Mouse (Mus musculus) forebrain, embryonic 14.5 days (tissue): Measurements from ENCODE around the gene 1520401A03Rik. TPM values are rescaled to one million over a fixed set of nuclear protein-coding genes. Genes with fewer than 3 reads are reported as not detected.

Experiments used
- ATAC-seq: fragments of 200-750 bp; cut with Nextera tagmentation; 2 replicates; pipeline ENCODE4 v1.8.0; 2017; ENCODE audit warnings: mild to moderate bottlenecking, moderate library complexity
- DNase-seq: peaks from one replicate; pipeline ENCODE4 v3.0.0-alpha.2; 2015; ENCODE audit warnings: low spot score
- H3K27ac ChIP-seq: fragments of 300-500 bp; sonication (generic); 2 replicates; pipeline ENCODE4 v1.5.1; 2014; ENCODE audit warnings: low read depth, mild to moderate bottlenecking, control low read depth, low read length, moderate library complexity
- H3K27me3 ChIP-seq: fragments of 300-500 bp; sonication (generic); replicated peaks from 2 replicates; pipeline ENCODE4 v1.6.1; 2014; ENCODE audit warnings: low read length, control low read depth, mixed read lengths; ENCODE audit not compliant: control insufficient read depth, insufficient read depth
- H3K36me3 ChIP-seq: fragments of 300-500 bp; sonication (generic); 2 replicates; pipeline ENCODE4 v1.6.1; 2014; ENCODE audit warnings: low read length, control low read depth; ENCODE audit not compliant: control insufficient read depth, insufficient read depth
- H3K4me1 ChIP-seq: fragments of 300-500 bp; sonication (generic); 2 replicates; pipeline ENCODE4 v1.6.1; 2014; ENCODE audit warnings: antibody characterized with exemption, low read length, control low read depth; ENCODE audit not compliant: control insufficient read depth, insufficient read depth
- H3K4me2 ChIP-seq: fragments of 300-500 bp; sonication (generic); 2 replicates; pipeline ENCODE4 v1.6.1; 2014; ENCODE audit warnings: mild to moderate bottlenecking, control low read depth, low read length
- H3K4me3 ChIP-seq: fragments of 300-500 bp; sonication (generic); 2 replicates; pipeline ENCODE4 v1.5.1; 2014; ENCODE audit warnings: low read depth, low read length, control low read depth
- H3K9ac ChIP-seq: fragments of 300-500 bp; sonication (generic); 2 replicates; pipeline ENCODE4 v1.6.1; 2014; ENCODE audit warnings: mild to moderate bottlenecking, low read length, control low read depth, moderate library complexity
- H3K9me3 ChIP-seq: fragments of 300-500 bp; sonication (generic); replicated peaks from 2 replicates; pipeline ENCODE4 v1.6.1; 2016; ENCODE audit warnings: low read length, control low read depth, mixed read lengths; ENCODE audit not compliant: control insufficient read depth
- WGBS: fragments of 180-500 bp; shearing (Covaris S2); extraction: QIAGEN DNeasy Blood & Tissue Kit; methylation state at CpG from one replicate; pipeline ENCODE4 v1.1.7; 2014; 5-methylcytosine and 5-hydroxymethylcytosine counted together
- polyA plus RNA-seq: library from polyadenylated mRNA; unstranded; fragments of >200 nt; fragmentation: Nextera tagmentation; extraction: Ambion mirVana; gene quantifications from 2 replicates; pipeline ENCODE4 v1.2.1, GENCODE M21; 2014

Gene 1520401A03Rik
- polyA plus RNA-seq, 1 experiment from 2014 or later: not detected

DNA sequence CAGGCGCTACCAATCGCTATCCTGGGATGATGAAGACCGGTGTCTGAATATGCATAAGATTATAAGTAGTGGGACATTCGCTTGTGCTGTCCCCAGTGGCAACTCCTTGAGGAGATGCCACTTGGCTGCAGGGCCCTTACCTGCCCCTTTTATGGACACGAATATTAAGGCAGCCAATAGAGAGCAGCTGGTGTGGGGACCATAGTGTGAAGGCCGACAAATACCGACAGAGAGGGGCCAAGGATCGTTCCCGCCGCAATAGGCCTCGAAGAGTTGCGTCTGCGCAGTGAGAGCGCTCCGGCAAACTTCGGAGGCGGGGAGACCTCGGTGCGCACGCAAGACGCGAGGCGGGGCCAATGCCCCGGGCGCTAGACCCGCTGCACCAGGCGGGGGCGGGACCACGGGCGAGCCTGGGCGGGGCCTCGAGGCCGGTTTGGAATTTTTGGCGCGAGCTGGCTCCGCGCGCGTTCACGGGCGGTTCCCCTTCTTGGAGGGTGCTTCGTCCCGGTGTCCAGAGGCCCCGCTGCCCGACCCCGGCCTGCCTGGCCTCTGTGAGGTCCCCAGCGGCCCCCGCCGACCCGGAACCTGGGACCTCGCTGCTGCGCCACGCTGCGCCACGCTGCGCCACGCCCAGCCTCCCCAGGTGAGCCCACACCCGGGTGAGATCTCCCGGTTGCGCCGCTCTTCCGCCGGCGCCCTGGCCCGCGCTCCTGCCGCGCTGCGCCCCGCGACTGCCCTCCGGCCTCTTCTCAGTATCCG, 3.6 kb upstream of the 1520401A03Rik start, which contains the start of gene Pkmyt1:
Gene Pkmyt1, plus strand, starts transcription at position 338 of the 759 bp plus-strand sequence.
- DNase-seq: peak; percentile 97
- Histone ChIP-seq H3K4me3 (peak within 1 kb of the TSS; percentile 82), H3K4me2 (peak within 1 kb of the TSS; percentile 82), H3K27ac (peak within 1 kb of the TSS; percentile 63; the same call in 1 of the 2 replicates), H3K9ac (peak within 1 kb of the TSS; percentile 70), H3K27me3 (no peaks in the 10 kb centered on the region), H3K36me3 (no peaks in the 10 kb centered on the region), H3K4me1 (peaks cover 11% of the 10 kb centered on the region; the same call in 1 of the 2 replicates), H3K9me3 (no peaks in the 10 kb centered on the region)
- peak; percentile 97 for ATAC-seq
- 2% methylated on average over 67 of the region's 73 CpGs for WGBS

DNA sequence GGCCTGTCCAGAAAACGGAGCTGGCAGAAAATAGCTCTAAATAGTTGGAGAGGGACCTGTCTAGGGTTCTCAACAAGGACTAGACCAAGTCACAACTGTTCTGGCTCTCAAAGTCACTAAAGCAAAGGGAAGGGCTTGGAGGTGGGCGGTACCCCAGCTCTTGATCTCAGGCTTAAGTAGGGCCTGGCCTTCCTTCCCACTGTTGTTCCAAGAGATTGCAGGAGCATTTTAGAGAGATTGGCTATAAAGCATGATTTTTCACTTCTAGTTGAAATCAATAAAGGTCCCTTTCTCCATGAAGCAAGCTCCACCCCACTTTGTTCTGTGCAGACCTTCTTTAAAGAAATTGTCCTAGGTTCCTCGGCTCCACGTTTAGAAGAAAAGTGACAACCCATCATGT, 2.9 kb upstream of the 1520401A03Rik start:
- H3K4me2 ChIP-seq: peak overlapping the region; percentile 82
- peak overlapping the region; percentile 70; the same call in 1 of the 2 replicates for H3K9ac ChIP-seq
- H3K36me3 ChIP-seq: no peaks in the 10 kb centered on the region
- H3K9me3 ChIP-seq: no peaks in the 10 kb centered on the region
- H3K27me3 ChIP-seq: no peaks in the 10 kb centered on the region
- peaks cover 11% of the 10 kb centered on the region; the same call in 1 of the 2 replicates for H3K4me1 ChIP-seq
- H3K27ac ChIP-seq: 0 out of 2 replicates have a peak overlapping the region, but pooled peaks have one; percentile 46
- no peak for DNase-seq
- 71% methylated on average over 4 of the region's 4 CpGs for WGBS
- peak overlapping the region; percentile 82; the same call in 1 of the 2 replicates for H3K4me3 ChIP-seq
- no peak for ATAC-seq

- Histone ChIP-seq H3K9me3 (no peaks in the 10 kb centered on the region), H3K4me2 (no peak overlapping the region), H3K27ac (no peak overlapping the region), H3K4me3 (no peak overlapping the region), H3K4me1 (peaks cover 7% of the 10 kb centered on the region; the same call in 1 of the 2 replicates), H3K9ac (no peak overlapping the region), H3K27me3 (no peaks in the 10 kb centered on the region), H3K36me3 (no peaks in the 10 kb centered on the region)
- DNase-seq: no peak
- ATAC-seq: no peak
- 80% methylated on average over 2 of the region's 2 CpGs for WGBS
Observed at GRCm38 (mm10) chr17:23721886-23722285, 697 bp downstream of the 1520401A03Rik start.

DNA sequence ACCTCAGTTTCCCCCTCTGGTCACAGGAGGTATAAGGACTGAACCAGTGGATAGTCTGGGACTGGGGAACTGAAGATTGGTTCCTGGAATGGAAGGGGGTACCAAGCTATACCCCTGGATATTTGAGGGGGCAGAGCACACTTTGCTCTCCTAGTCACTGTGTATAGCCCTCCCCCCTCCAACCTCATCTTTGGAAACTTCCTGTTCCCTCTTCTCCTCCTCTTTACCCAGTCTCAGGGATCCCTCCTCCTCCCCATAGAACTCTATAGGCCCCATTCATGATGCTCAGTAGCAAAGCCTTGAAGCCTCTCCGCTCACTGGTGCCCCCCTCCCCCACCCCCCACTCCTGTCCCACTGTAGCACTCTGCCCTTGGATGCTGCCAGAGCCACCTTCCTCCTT, 3.1 kb downstream of the 1520401A03Rik start:
- no peaks in the 10 kb centered on the region for H3K27me3 ChIP-seq
- no peak overlapping the region for H3K27ac ChIP-seq
- 33% methylated on average over 1 of the region's 1 CpGs for WGBS
- no peak overlapping the region for H3K4me2 ChIP-seq
- no peaks in the 10 kb centered on the region for H3K9me3 ChIP-seq
- no peaks in the 10 kb centered on the region for H3K4me1 ChIP-seq
- no peak overlapping the region for H3K9ac ChIP-seq
- DNase-seq (no peak), ATAC-seq (no peak)
- H3K36me3 ChIP-seq: no peaks in the 10 kb centered on the region
- H3K4me3 ChIP-seq: no peak overlapping the region

GRCm38 (mm10) chr17:23717003-23717402, 5.6 kb downstream of the 1520401A03Rik start:
- no peak for DNase-seq

GRCm38 (mm10) chr17:23706212-23706611, 16.4 kb downstream of the 1520401A03Rik start:
- Histone ChIP-seq H3K36me3 (no peaks in the 10 kb centered on the region), H3K27ac (no peak overlapping the region), H3K27me3 (peaks cover under 1% of the 10 kb centered on the region; the same call in 1 of the 2 replicates), H3K4me3 (no peak overlapping the region), H3K4me2 (no peak overlapping the region), H3K9me3 (no peaks in the 10 kb centered on the region), H3K9ac (no peak overlapping the region), H3K4me1 (no peaks in the 10 kb centered on the region)
- ATAC-seq (peak; percentile 75), DNase-seq (peak; percentile 83)
- WGBS: 0% methylated on average over 3 of the region's 3 CpGs

More at GRCm38 (mm10) chr17:23717003-23717402, 5.6 kb downstream of the 1520401A03Rik start:
- WGBS: 57% methylated on average over 2 of the region's 2 CpGs
- H3K4me2 ChIP-seq: no peak overlapping the region
- H3K36me3 ChIP-seq: no peaks in the 10 kb centered on the region
- H3K9ac ChIP-seq: no peak overlapping the region
- no peaks in the 10 kb centered on the region for H3K4me1 ChIP-seq
- no peak overlapping the region for H3K4me3 ChIP-seq
- no peak overlapping the region for H3K27ac ChIP-seq
- H3K9me3 ChIP-seq: no peaks in the 10 kb centered on the region
- no peaks in the 10 kb centered on the region for H3K27me3 ChIP-seq
- ATAC-seq: no peak

DNA sequence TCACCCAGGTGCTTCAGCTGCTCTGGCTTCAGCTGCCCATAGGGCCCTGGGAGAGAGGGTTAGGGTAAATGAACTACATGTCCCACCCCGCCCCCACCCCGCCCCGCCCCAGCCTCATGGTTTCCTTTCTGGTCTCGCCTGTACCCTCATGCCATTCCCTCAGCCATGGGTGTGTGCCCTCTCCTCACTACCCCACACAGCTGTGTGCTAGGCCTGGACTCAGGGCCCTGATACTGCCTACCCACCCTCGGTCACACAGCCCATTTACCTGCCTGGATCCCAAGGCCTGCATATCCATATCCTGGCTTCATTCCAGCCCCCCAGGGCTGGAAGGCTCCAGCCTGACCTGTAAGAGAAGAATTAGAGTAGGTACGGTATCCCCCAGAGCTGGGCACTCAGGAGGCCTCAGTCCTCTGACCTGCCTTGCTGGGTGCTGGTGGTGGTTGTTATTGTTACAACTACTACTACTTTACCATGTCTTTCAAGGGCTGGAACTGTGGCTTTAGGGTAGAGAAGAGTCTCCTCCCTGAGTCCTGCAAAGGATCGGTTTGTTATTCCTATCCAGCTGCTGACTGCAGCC, 17.0 kb downstream of the 1520401A03Rik start:
- ATAC-seq (no peak), DNase-seq (no peak)
- Histone ChIP-seq H3K4me1 (no peaks in the 10 kb centered on the region), H3K9ac (no peak overlapping the region), H3K36me3 (no peaks in the 10 kb centered on the region), H3K9me3 (no peaks in the 10 kb centered on the region), H3K27ac (no peak overlapping the region), H3K4me3 (no peak overlapping the region), H3K27me3 (peaks cover 6% of the 10 kb centered on the region; the same call in 1 of the 2 replicates), H3K4me2 (no peak overlapping the region)
- WGBS: 80% methylated on average over 7 of the region's 7 CpGs

DNA sequence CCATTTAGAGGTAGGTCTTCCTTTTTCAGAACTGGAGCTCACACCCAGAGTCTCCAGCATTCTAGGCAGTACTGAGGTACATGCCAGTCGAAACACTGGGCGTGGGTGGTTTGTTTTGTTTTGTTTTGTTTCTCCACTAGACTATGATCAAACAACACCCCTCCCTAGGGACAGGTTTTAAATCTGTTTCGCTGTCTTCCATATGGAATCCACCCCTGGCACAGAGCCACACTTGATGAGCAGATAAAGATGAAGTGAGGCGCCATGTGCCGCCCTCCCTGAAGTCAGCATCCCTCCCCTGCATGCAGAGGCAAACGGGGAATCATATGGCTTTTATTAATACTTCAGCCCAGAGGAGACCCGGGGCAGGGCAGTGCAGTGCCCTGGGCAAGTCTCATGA, 17.8 kb downstream of the 1520401A03Rik start:
- Histone ChIP-seq H3K4me3 (no peak overlapping the region), H3K9ac (no peak overlapping the region), H3K27ac (no peak overlapping the region), H3K4me2 (no peak overlapping the region), H3K4me1 (no peaks in the 10 kb centered on the region), H3K27me3 (peaks cover 7% of the 10 kb centered on the region; the same call in 1 of the 2 replicates), H3K36me3 (no peaks in the 10 kb centered on the region), H3K9me3 (no peaks in the 10 kb centered on the region)
- ATAC-seq (no peak), DNase-seq (peak; percentile 61)
- 54% methylated on average over 7 of the region's 7 CpGs for WGBS

- no peak overlapping the region for H3K9ac ChIP-seq
- no peak overlapping the region for H3K27ac ChIP-seq
- no peaks in the 10 kb centered on the region for H3K9me3 ChIP-seq
- DNase-seq: no peak
- H3K36me3 ChIP-seq: no peaks in the 10 kb centered on the region
- peaks cover 18% of the 10 kb centered on the region for H3K27me3 ChIP-seq
- no peak overlapping the region for H3K4me3 ChIP-seq
- no peak for ATAC-seq
- WGBS: 81% methylated on average over 9 of the region's 9 CpGs
- no peak overlapping the region for H3K4me2 ChIP-seq
- H3K4me1 ChIP-seq: no peaks in the 10 kb centered on the region
Observed at GRCm38 (mm10) chr17:23703301-23703700, 19.3 kb downstream of the 1520401A03Rik start.
